Mouse (Mus musculus) adrenal gland, postnatal 36 days (tissue): Measurements from ENCODE around the gene Lrrn2. TPM values are rescaled to one million over a fixed set of nuclear protein-coding genes. Genes with fewer than 3 reads are reported as not detected.

Experiments used
- DNase-seq, 2 experiments: peaks; one replicate each; pipeline ENCODE4 v3.0.0; 2021; ENCODE audit warnings: mixed read lengths in 1 of 2
- total RNA-seq, 2 experiments: library from RNA; stranded (reverse); gene quantifications; 2 replicates each; pipeline ENCODE4 v1.2.3; 2021

Gene Lrrn2
- total RNA-seq, 2 experiments from 2014 or later: 9.0 to 15.4 TPM

DNA sequence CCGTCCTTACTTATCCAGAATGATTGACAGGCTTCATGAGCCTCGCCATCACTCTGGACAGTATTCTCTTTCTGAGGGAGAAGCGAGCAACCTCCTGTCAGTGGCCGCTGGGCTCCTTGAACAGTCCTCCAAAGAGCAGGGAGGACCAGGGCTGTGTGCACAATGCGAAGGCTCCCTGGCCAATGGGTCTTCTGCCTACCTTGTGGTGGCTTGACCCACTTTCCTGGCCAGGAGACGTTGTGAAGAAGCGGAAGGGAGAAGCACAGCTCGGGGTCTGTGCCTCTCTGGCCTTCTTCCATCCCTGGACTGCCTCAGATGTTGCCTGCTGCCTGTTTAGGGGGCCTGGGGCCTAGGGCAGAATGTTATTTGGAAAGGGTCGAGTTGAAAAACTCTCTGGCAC lies 1.8 kb downstream of the Lrrn2 start:
- DNase-seq: no peak

GRCm38 (mm10) chr1:132885701-132886100 lies 5.6 kb downstream of the Lrrn2 start:
- DNase-seq: peak; percentile 54 to 57

- DNase-seq: no peak
Measured at GRCm38 (mm10) chr1:132886626-132887025, 6.6 kb downstream of the Lrrn2 start.

DNA sequence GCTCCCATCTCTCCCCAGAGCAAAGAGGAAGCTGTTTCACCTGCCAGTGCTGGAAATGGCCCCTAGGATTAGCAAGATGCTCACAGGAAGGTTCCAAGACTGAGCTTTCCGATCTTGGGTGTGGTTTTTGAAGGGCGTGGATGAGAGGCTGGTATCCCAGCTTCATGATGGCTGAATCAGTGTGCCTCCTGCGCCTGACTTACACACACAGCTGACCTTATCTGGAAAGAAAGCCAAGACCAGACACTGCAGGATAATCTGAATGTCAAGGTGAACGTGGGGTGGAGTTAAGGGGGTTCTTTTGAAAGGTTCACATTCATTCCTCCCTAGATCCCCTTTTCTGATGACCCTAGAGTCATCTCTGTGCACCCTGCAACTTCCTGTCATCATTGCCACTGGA lies 8.7 kb downstream of the Lrrn2 start:
- peak; percentile 27 to 40 for DNase-seq

GRCm38 (mm10) chr1:132890161-132890794 lies 10.2 kb downstream of the Lrrn2 start:
- DNase-seq: no peak

- no peak for DNase-seq
Measured at GRCm38 (mm10) chr1:132892065-132892464, 12.0 kb downstream of the Lrrn2 start.

DNA sequence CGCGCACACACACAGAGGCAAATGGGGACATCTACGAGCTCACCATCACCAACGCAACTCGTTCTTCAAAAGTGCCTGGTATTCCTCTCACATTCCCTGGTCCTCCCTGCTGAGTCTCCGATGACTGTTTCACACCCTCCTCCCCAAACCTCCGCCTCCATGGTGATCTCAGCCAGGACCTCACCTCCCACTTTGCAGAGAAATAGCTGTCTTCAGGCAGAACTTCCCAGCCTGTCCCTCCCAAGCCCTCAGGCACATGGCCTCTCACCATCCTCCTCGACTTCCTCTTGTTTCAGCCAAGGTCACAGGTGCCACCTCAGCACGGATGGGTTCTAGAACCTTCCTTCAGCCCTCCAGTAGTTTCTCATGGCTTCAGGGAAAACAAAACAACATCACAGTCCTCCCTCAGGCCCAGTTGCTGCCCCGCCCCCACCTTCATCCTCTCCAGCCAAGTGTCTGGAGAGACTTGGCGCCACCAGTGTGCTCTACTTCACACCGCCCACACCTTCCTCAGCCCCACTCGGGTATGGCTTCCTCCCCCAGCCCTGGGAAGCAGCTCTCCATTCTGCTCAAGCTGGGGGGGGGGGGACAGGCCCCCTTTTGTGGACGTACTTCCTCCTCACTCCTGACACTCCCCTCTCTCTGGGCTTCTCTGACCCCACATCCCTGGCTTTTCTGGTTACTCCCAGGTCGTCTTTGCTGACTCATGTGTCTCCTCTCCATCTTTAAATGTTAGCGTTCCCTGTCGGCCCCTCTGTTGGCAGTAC lies 13.4 kb downstream of the Lrrn2 start:
- DNase-seq: no peak

- DNase-seq: no peak
Measured at GRCm38 (mm10) chr1:132899029-132899428, 19.0 kb downstream of the Lrrn2 start.

GRCm38 (mm10) chr1:132899626-132900025 lies 19.6 kb downstream of the Lrrn2 start:
- DNase-seq: no peak

DNA sequence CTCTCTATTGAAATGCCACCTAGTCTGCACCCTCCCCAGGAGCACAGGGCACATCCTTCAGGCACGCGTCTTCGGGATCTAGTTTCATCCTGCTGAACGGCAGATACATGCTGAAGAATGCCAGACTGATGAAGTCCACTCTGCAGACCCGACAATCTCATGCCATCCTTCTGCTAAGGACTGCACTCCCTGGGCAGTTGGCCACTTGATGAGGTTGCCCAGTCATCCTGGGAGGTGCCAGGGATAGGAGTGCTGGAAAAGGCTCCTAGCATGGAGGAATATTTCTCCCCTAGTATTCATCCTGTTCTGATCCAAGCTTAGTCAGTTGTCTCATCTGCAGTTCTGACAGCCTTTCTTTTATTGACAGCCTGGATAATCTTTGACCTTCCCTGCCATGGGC lies 20.9 kb downstream of the Lrrn2 start:
- no peak for DNase-seq

- no peak for DNase-seq
Measured at GRCm38 (mm10) chr1:132903519-132903918, 23.4 kb downstream of the Lrrn2 start.

DNA sequence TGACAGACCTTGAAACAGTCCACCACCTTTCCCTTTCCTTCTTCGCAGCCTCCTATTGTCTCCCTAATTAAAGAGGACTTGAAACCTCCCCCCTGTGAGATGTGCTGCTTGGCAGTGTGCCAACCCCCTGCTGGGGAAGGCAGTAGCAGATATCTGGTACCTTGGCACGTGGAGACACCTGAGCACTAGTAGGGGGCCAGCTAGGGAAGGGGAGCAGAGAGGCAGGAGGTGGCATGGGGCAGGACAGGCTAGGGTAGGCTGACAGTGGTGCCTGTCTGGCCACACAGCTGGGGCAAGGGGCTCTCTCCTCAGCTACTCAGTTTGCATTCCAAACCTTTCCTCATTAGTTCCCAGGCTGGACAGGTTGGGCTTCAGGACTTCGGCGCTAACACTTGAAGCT lies 29.0 kb downstream of the Lrrn2 start:
- no peak for DNase-seq

DNA sequence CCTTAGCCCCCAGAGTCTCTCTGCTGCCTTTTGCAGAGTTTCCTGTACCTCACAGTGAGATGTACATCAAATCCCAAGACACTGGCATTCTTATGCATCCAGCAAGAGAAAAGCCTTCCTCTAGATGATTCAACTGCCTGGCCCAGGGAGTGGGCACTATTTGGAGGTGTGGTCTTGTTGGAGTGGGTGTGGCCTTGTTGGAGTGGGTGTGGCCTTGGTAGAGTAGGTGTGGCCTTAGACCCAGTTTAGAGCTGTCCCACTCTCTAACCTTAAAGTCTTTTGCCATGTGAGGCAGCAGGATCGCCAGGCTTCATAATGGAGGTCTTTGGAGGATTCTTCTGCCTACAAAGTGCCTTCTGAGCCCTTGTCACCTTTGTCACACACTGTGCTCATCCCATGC lies 29.9 kb downstream of the Lrrn2 start:
- no peak for DNase-seq

DNA sequence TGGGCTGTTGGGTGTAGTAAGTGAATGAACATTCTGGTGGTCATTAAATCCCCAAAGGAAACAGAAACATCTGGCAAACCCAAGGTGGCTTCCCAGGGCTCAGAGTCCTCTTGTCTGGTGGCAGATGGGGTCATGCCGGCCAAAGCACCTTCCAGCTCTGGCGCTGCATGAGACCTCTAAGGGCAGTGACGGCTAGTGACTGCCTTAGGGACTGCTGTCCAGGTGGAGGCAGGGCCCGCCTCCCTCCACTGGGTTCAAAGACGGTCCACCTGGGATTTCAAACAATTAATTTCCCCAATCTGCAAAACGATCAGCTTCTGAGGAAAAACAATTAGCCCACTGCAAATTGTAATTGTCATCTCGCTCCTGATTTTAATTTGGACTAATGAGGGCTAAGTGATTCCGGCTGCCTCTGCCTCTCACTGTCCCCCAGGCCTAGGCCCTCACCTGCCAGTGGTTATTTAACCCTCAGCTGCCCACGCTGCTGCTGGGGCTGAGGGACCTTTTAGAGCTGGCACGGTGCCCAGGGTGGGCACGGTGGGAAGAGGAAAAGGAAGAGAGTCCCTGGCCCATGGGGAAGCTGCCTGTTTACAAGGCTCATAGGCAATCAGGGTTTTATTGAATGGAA lies 30.5 kb downstream of the Lrrn2 start:
- no peak for DNase-seq

DNA sequence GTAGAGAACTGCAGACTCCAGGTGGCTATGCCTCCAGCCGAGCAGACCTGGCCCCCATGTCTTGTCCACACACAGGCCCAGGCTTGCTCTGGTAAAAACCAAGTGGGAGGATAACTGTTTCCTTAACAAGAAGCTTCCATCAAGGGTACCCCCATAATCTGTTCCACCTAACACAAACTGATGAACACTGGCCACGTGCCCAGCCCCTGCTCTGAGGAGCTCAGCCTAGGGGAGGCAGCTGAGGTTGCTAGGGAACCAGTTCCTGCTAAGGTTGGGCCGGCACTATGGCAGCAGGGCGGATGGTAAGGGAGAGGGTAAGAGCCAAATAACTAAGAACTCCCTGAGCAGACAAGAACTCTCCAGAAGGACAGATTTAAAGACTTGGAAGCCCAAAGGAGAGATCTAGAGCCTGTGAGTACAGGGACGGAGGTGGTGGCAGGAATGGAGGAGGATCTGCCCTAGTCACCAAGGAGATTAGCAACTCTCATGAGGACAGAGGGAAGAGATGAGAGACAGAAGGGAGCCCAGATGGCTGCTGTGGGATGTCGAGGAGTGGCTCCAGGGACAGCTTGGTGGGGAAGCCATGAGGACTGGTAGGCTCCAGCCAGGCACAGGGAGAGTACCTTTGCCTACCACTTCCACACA lies 35.9 kb downstream of the Lrrn2 start:
- DNase-seq: no peak

GRCm38 (mm10) chr1:132917554-132917953 lies 37.5 kb downstream of the Lrrn2 start:
- DNase-seq: no peak

DNA sequence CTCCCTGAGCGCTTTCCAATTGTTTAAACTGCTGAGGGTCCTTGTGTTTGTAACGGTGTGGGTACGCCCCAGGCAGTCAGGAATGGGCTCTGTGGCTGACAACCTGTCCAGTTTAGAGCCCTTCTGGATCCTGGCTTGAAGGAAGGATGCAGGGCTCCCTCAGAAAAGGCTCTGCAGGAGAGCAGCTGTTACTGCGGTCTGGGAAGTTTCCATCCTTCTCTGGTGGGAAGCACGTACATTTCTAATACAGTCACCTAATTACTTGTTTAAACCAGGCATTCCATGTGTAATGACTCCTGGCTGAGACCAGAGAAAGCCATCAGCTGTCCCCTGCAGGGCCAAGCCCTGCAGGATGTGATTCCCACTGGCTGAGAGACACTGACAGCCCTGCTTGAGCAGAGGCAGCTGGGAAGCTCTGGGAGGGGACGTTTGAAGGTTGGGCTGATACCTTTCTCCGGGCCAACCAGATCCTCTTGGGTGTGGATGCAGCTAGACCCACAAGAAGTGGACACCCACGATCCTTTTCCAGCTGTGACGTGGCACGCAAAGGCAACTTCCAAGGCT lies 38.1 kb downstream of the Lrrn2 start:
- no peak for DNase-seq

DNA sequence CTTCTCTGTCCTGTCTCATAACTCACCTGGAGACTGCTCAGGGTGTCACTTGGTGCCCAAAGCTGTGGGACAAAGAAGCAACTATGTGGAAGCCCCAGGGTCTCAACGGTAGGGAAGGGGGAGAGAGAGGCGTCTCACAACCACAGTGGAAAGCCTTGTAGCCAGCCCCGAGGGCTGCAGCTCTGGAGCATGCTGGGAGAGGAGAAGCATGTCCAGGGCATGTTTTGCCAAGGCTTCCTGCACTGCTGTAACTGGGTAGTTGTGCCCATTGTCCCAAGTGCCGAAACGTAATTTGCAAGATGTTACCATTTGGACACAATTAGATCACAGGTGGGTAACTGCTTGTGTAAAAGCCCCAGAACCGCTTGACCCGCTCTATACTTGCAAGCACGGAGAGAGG lies 39.2 kb downstream of the Lrrn2 start:
- DNase-seq: no peak

DNA sequence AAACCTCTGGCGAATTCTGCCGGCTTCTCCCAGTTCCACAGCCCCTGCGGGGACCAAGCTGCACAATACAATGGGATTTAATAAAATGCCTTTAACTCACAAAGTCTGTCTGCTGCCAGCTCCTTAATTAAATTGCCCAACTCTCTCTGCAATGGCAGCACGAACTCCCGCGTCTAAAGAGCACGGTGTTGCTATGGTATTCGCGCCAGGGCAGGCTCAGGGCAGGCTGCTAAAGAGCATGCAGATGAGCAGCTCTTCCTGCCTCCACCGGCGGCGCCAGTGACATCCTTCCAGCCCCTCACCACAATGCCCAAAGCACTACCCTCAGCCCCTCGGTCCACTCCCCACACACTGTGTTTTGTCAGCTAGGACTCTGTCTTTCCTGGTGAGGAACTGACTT lies 41.0 kb downstream of the Lrrn2 start:
- DNase-seq: no peak

DNA sequence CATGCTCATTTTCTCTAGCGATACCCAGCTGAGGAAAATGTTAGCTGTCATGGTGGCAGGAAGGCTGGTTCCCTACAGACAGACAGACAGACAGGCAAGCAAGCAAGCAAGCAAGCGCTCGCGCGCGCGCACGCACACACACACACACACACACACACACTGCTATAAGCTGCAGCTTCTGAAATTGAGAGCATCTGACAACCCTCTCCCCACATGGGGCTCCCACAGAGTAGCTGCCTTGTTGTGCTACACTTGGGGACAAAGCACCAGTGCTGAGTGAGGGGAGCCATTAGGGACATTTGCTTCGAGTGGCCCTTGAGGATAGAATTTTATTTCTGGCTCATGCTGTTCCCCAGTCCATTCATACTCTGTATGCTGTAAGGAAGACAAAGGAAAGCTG lies 42.2 kb downstream of the Lrrn2 start:
- no peak for DNase-seq

DNA sequence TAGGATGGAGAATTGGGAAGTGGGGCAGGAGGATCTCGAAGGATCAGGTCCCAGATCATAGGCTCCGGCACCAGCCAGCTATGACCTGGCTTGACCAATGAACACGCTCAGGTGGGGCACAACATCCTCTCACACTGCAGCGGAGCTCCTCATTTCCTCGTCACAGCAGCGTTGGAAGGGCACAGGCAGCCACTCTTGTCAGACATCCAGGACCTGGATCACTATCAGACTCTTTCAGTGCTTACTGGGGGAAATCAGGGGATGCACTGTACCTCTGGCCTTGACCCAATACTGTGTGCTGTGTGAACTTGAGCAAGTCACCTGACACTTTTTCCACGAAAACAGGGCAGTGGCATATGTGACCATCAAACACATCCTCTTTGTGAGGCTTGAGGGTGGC lies 45.2 kb downstream of the Lrrn2 start:
- no peak for DNase-seq

- no peak for DNase-seq
Measured at GRCm38 (mm10) chr1:132928032-132928906, 48.2 kb downstream of the Lrrn2 start.
